Mouse (Mus musculus): ENCODE results near the gene Fam228a.
"Not testable (repeated sequence)": the region's sequence is repeated elsewhere in the genome, so short reads cannot be mapped to it uniquely, and the experiment has no call there.

Gene Fam228a

DNA sequence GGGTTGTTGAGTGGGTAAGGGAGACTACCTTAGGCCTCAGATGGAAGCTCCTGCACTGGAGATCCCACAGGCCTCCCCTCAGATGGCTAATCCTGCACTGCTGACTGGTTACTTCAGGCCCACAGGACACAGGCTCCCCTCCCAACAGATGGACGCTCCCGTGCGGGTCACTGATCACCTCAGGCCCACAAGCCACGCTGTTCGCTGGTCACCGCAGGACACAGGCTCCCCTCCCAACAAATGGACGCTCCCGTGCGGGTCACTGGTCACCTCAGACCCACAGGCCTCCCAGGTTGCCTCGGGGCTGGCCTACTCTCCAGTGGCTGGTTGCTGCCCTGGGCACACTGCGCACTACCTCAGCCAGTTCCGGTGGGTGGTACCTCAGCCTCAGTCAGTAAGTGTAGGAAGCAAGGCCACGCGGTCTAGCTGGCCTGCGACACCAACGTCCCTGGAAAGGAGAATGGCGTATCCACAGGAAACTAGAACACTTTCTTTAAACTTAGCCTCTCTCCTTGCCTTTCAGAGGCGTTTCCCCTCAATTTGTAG is at the start of gene Fam228a:
Fam228a (minus strand) TSS at position 400 of the 546 bp plus-strand sequence.
- peak; percentile 60 for DNase-seq

DNA sequence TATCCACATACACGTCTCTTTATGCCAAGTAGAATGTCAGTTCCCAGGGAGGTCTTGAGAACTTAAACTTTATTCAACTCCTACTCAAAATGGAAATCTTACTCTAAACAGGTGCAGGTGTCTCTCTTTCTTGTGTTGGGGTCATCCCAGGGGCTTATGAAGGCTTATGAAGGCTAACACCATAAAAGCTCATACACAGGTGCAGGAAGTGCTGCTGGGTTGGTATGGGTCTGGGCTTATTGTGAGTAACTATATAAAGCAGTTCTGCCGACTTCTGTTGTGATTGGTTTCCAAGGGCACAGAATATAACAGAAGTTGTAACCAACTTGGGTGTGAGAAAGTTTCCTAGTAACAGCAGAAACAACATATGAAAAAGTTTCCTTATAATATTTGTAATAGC is 46.2 kb upstream of the Fam228a start:
- no peak for DNase-seq

DNA sequence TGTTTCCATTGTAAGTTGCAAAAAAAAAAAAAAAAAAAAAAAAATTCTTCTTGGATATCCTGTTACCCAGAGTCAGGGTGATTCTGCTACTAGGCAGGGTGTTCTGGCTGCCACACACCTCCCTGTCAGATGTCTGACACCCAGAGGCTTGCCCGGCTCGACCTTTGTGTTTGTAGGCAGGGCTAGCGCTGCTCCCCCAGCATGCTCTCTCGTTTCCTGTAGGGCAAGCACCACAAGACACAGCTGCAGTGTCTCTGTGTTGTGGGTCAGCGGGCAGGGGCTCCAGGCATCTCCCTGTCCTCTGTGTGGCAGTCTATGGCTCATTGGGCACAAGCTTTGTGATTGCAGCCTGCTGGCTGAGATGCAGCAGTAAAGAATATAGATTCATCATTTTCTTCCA is 45.4 kb upstream of the Fam228a start:
- DNase-seq = no peak

DNA sequence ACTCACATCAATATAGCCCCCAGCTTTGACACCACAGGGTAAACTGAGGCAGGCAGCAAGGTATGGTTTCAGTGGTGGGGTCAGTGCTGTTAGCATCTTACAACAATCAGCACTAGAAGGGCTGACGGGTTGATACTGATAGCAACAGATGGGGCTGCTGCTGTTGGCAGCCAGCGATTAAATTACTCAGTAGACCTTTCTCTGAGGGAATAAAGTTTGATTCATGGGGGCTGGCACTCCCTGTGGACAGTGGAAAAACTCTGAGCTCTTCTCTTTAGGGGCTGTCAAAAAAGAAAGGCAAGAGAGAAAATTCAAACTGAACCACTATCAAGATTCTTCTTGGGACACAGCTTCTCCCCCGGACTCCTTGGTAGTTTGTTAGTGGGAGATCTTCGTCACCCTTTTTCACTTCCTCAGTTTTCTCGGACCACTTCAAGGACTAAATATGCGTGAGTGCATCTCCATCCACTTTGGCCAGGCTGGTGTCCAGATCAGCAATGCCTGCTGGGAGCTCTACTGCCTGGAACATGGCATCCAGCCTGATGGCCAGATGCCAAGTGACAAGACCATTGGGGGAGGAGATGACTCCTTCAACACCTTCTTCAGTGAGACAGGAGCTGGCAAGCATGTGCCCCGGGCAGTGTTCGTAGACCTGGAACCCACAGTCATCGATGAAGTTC is 43.6 kb upstream of the Fam228a start:
- not testable (repeated sequence) for DNase-seq

DNA sequence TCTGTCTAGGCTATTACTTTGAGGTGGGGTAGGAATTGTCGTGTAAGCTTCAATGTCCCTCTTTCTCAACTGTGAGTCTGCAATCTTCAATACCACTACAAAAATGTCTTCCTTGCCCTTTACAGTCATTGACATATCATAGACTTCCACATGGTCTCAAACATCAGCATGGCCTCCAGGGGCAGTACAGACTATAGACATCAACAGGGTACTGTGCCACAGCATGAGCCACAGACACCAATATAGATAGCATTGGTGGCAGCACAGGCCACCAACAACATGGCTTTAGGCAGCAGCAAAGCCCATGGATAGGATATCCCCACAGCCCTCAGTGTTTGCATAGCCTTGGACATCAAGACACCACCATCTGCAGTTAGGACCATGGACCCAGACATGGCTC is 43.0 kb upstream of the Fam228a start:
- DNase-seq = no peak

DNA sequence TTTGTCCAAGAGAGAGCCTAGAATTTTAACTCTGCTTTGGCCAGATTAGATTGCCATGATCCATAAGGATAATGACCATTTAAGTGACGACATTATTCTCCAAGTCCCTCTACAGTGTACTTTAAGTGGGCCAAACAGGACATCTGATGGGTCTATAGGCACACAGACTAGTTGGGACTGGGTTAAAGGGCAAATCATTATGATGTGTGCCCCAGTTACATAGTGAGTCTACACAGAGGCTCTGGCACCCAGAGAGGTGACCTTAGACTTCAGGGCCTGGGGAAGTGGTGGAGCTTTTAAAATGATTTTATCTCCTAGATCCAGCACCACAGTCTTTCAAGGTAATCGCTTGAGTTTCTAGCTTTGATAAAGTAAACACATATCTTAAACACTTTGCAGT is 42.0 kb upstream of the Fam228a start:
- DNase-seq = no peak

DNA sequence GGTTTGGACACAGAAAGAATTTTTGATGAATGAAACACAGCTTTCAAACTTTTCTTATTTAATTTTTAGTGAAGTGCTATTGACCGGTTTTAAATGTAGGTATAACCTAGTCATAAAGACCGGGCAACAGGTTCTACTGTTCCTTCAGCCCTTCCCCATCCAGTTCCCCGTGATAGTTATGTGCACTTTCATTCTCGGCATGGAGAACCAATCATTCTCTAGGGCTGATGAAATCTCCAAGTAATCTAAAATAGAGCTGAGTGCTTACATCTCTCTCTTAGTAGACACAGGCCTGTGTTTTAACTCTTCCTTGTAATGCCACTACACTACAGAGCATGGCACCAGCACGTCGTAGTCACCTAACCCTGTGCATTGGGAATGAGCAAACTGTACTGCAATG is 39.5 kb upstream of the Fam228a start:
- no peak for DNase-seq

DNA sequence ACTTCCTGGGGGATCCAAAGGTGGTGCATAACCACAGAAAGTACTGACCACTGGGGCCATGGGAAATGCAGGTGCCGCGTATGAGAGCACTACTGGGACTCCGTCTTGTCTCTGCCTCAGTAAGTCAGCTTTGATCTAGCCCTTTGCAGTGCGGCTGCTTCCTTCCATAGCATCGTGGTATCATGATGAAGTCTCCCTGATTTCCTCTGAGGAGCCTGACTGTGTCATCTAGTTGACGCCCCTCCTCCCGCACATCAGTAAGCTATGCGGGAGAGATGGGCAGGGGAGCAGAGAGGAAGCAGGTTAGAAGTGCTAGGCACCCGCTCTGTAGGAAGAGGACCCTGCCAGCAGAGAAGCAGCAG is 37.3 kb upstream of the Fam228a start:
- no peak for DNase-seq

DNA sequence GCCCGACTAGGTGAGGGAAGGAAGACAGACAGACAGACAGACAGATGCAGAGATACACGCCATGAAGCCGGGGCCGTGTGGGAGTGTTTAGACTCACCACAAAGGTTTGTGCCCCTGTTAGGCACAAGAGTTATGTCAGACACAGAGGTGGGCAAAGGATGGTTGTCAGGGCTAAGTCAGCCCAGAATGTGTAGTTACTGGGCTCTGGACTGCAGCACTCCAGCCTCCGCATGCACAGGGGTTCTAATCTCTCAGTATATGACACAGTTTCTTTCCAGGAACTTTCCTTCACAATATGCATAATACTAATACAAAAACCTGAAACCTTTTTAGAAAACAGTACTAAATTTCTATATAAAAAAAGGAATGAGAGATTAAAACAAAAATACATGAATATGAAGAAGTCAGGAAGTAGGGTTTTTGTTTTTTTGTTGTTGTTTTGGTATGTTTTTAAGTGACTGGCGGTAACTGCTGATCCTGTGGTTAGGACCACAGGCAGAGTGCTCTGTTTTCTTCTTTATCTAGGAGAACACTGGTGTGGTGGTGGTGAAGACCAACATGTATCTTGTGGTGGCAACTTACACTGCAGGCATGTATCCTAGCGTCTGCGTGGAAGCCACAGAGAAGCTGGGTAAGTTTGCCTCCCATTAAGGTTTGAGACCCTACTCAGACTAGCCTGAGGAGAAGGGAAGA is 36.8 kb upstream of the Fam228a start:
- no peak for DNase-seq

DNA sequence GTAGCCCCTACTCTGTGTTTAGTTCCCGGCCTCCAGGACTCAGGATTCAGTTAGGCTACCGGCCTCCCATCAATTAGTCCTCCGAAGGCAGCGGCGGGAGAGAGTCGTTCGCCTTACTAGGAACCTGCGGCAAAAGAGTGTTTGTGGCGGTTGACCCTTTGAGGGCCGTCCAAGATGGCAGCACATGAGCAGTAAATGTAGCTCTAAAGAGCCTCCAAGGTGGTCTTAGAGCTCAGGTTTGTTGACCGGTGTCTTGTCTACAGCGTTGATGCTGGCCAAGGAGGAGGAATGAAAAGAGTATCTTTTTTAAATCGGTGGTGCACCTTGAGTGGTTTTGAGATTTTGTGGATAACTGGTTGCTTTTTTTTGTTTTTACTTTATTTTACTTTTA is 31.1 kb upstream of the Fam228a start:
- no peak for DNase-seq

DNA sequence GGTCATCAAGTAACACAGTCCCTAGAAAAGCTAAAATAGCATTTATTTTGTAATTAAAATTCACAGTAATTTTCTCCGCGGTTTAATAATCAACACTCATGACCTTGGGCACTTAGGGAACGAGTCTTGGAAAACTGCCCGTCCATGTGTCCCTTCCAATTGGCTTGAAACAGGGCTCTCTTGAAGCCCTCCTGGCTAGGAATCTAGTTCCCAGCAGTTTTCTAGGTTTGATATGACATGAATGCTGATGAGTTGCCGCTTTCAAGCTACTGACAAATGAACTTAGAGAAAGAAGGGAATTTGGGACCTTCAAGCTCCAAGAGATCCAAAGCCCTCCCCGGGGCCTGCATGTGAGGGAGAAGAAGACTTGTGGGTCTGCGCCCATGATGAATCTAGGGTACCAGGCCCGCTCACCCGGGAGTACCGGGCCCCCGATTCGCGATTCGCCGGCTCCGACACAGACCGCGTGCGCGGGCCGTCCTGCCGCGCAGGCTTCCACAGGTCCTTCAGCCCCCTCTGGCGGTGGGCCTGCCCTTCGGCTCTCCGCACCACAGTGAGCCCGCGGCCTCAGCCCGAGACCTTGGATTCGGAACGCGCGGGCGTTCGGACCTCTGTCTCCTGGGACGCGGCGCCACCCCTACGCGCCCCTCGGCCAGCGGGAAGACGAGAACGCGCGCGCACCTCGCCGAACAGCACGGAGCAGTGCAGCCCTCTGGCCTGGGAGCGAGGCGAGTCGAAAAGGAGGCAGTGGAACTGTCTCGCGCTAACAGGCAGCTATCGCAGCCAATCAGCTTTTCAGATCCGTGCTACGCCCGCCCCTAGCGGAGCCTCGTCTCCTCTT is 30.5 kb upstream of the Fam228a start, which contains the start of the genes Pfn4 and Fam228b:
Pfn4 (plus strand) TSS at position 531 of the 841 bp plus-strand sequence.
Fam228b (minus strand) TSS at position 776 of the 841 bp plus-strand sequence.
- peak; percentile 96 for DNase-seq

DNA sequence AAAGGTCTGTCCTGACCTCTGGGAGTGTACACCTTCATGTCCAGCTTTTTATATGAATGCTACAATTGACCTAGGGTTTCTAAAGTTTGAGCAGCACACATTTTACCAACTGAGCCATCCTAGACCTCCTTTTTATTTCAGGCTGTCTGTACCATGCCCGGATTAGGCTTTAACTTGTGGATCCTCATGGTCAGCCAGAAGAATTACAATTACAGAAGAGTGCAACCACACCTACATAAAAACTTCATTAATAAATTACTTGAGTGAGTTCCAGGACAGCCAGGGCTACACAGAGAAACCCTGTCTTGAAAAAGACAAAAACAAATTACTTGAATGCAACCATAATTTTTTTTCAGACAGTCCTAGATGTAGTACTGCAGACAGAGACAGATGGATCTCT is 18.8 kb upstream of the Fam228a start:
- DNase-seq = no peak

DNA sequence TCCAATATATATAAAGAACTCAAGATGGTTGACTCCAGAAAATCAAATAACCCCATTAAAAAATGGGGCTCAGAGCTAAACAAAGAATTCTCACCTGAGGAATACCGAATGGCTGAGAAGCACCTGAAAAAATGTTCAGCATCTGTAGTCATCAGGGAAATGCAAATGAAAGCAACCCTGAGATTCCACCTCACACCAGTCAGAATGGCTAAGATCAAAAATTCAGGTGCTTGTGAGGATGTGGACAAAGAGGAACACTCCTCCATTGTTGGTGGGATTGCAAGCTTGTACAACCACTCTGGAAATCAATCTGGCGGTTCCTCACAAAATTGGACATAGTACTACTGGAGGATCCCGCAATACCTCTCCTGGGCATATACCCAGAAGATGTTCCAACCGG is 16.2 kb upstream of the Fam228a start:
- not testable (repeated sequence) for DNase-seq

DNA sequence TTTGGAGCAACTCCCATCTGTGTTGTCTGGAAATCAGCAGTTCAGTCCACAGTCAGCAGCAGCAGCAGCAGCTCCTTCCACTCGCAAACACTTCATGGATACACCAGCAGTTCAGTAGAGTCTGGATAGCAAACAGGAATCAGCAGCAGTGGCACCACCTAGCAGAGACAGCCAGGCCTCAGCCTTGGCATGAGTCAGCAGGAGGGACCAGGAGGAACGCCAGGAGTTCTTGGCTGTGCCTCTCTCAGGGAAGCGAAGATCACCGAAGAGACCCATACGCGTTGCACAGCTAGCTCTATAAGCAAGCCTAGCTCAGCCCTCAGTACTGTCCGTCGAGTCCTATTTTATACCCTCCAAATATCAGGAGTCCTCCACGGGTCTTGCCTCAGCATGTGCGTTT is 6.3 kb upstream of the Fam228a start:
- no peak for DNase-seq

DNA sequence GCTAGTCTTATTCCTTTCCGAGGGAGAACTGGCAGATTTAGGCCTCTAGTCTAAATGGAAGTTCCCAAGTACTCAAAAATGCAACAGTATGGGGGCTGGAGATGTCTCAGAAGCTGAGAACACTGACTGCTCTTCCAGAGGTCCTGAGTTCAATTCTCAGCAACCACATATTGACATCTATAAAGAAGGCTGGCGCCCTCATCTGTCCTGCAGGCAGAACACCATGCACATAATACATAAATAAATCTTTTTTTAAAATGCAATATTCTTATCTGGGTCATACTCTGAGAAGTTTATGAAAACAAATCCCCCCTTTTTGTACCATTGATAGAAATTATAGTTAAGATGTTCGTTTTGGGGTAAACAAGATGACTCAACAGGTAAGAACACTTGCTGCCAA is 4.0 kb upstream of the Fam228a start:
- DNase-seq = no peak

DNA sequence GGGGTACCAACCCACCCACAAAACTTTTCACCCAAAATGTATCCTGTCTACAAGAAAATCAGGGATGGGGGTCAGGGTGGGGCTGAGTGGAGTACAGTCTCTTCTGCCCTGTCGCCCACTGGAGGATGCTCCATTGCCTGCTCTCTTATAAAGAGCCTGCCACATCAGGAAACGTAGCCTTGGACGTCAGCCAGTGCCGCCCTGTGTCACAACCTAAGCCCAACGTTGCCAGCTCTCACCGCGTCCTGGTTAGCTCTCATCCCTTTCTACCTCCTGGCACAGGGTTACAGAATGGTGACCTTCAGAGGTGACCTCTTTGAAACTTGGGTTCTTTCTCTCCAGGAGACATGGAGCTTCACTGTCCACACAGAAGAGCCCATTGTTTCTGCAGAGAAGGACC is 2.6 kb upstream of the Fam228a start:
- DNase-seq = no peak

DNA sequence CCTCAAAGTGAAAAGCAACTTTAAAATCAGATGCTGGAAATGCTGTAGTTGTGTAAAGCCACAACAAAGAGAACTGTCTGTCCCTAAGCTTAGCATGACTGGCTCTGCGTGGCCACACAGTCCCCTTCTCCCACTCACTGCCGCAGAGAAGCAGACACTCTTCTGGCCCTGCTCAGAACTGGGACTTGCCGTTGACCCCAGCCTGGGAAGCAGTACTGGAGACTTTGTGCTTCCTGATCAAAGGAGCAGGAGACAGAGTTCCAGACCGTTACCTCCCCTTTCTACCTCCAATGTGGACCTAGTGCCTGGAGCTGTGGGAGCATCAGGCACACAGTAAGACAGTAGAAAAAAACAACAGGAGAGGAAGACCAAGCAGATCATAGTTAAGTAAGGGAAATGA is 5.9 kb downstream of the Fam228a start:
- DNase-seq = no peak

DNA sequence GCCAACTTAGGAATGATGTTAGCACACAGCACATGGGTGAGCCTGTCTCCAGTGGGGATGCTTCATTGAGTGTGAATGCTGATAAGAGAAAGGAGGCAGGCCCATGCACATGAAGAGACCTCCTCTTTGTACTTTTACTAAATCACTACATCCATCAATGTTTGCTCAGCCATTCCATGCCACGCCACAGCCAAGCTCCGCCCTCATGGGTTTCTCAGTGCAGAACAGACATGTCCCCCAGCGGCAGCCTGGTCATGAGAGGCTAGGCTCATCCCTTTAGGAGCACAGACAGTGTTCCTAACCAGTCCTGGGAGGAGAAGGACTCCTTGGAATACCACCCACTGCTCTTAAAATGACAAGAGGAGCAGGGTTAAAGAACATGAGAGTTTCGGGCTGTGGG is 6.6 kb downstream of the Fam228a start:
- no peak for DNase-seq

DNA sequence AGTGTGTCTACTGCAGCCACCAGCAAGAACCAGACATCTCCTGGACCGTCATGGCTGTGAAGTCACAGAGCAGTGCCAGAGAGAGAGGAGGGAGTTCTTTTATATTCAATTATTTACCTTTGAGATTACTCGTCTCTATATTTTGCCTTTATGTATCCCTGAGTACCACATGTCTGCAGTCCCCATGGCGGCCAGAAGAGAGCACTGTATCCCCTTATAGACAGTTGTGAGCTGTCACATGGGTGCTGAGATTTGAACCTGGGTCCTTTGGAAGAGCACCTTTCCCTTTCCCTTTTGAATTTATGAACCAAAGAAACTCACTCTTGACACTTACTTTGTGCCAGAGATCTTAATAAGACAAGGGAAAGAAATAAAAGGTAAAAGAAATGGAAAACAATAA is 9.1 kb downstream of the Fam228a start:
- DNase-seq = no peak

DNA sequence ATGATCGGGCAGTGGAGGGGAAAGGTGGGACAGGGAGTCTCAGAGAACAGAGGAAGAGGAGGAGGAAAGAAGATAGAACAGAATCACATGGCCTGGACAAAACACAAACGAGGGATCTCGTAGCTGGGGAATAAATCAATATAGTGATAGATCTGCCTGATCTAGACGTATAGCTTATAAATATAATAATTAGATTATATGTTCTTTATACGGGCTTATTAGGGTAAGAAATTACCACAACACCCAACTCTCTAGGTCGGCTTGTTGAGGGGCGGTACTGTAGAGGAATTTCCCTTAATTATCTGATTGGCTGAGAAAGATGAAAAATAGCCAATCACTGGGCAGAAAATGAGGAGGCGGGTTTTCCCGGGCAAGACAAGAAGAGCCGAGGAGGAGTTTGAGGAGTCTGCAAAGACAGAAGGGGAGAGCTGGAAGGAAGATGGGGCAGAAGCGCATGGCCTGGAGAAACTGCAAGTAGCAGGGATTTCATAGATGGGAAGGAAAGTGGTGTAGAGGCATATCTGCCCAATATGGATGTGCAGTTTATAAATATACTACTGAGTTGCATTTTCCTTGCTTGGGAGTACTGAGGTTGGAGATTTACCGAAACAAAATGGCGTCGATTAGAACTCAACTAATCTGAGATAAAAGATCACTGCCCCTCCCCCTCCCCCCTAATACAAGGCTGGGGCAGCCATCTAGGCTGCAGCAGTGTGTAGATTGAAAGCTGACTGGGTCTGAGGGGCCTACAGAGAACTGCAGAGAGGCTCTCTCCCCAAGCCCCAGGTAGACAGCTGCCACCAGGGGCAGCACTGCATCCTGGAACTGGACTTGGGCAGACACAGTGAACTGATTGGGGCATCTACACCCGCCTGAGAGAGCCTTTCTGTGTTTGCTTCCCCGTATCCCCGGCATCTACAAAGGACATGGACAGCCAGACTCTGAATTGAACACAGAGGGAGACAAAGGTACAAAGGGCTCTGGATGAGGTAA is 18.2 kb downstream of the Fam228a start:
- peak; percentile 40 for DNase-seq

DNA sequence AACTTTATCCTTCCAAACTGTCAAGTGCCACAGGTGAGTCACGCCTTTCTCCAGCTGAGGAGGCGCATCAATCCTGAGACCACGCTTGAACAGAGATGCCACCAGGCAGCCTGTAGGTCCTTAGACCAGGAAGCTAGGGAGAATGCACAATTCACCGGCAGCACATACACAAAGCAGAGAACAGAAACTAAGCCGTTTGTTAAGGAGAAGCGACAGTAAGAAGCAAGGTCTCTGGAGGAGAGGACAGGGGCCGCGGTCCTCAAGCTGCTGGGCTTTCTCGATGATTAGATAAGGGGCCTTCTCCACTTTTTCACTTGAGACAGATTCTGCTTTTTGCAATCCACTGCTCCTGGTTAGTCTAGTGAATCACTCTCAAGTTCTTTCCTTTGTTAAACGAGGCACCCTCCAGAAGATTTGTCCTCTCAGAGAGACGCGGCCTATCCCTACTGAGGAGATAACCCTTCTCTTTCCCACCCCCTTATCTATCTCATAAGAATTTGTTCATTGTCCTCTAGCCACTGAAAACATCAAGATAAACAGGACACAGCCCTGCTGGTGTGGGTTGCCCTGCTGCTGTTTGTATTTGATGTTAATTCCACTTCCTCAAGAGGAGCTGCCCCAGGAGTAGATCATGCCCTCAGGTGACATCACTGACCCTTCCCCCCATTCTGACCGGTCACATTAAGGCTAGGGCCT is 19.0 kb downstream of the Fam228a start:
- peak; percentile 20 for DNase-seq

DNA sequence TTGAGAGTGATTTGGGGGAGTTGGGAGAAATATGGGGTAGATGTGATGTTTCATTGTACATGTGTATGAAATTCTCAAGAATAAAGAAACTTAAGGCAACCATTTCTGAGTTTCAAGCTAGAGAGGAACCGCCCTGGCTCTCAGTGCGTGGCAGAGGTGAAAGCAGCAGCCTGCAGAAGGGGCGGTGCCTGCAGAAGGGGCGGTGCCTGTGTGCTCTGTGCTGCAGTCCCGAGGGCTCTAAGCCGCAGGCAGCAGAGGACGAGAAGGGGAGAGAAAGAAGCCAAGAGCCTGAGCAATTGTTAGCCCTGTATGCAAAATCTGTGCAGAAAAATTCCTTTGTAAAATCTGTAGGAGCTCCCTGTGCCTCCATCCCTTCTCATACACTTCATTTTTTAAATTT is 20.8 kb downstream of the Fam228a start:
- DNase-seq = peak; percentile 44
